ENCODE assay signal across 16 mouse cellular contexts in genomic region chr15:77239564-77239963, GRCm38 (mm10).
"Had no signal": no experiment of that assay in that cellular context is flagged by ENCODE, and none has a peak within 500 bp of the region (broad histone marks: within the 10 kb centered on the region; RNA-seq: fewer than 3 reads in every experiment).

No protein-coding gene starts in this region.

- H3K9ac ChIP-seq: kidney, embryonic 15.5 days; limb, embryonic 13.5 days; liver, embryonic 14.5 days; lung, embryonic 15.5 days; midbrain, embryonic 12.5 days had no signal

- H3K27me3 ChIP-seq: kidney, embryonic 15.5 days; limb, embryonic 13.5 days; lung, embryonic 15.5 days; midbrain, embryonic 12.5 days had no signal

- H3K36me3 ChIP-seq: kidney, embryonic 15.5 days; limb, embryonic 13.5 days; lung, embryonic 15.5 days; midbrain, embryonic 12.5 days had no signal

- DNase-seq: kidney, adult 2 months; kidney, postnatal 14 days; layer of hippocampus, postnatal 36 days; left cerebral cortex, postnatal 4 days; retina, postnatal 1 day; right cerebral cortex, postnatal 4 days; spleen, adult 18-20 months; thymus, adult 18-20 months; thymus, postnatal 14 days had no signal

- H3K27ac ChIP-seq: kidney, embryonic 15.5 days; limb, embryonic 13.5 days; liver, embryonic 14.5 days; lung, embryonic 15.5 days; midbrain, embryonic 12.5 days had no signal

- H3K9me3 ChIP-seq: kidney, embryonic 15.5 days; limb, embryonic 13.5 days; lung, embryonic 15.5 days; midbrain, embryonic 12.5 days had no signal

- H3K4me2 ChIP-seq: kidney, embryonic 15.5 days; limb, embryonic 13.5 days; lung, embryonic 15.5 days; midbrain, embryonic 12.5 days had no signal

- ATAC-seq: intestine, embryonic 16.5 days had no signal

- H3K4me3 ChIP-seq: kidney, embryonic 15.5 days; limb, embryonic 13.5 days; lung, embryonic 15.5 days; midbrain, embryonic 12.5 days; myocyte had no signal
